Mouse (Mus musculus) hindbrain, embryonic 16.5 days (tissue): ENCODE data around the gene Frs3. TPM values are rescaled to one million over a fixed set of nuclear protein-coding genes. Genes with fewer than 3 reads are reported as not detected.

Experiments used
- ATAC-seq: fragments of 200-750 bp; cut with Nextera tagmentation; 2 replicates; pipeline ENCODE4 v1.8.0; 2017; ENCODE audit warnings: moderate TSS enrichment, moderate library complexity
- H3K27ac ChIP-seq: fragments of 300-500 bp; sonication (generic); 2 replicates; pipeline ENCODE4 v1.5.1; 2014; ENCODE audit warnings: low read depth, mild to moderate bottlenecking, control low read depth, low read length, moderate library complexity
- H3K27me3 ChIP-seq: fragments of 300-500 bp; sonication (generic); replicated peaks from 2 replicates; pipeline ENCODE4 v1.6.1; 2014; ENCODE audit warnings: low read length; ENCODE audit not compliant: control insufficient read depth, insufficient read depth
- H3K36me3 ChIP-seq: fragments of 300-500 bp; sonication (generic); 2 replicates; pipeline ENCODE4 v1.6.1; 2014; ENCODE audit warnings: mild to moderate bottlenecking, low read length, moderate library complexity, mixed read lengths; ENCODE audit not compliant: control insufficient read depth, insufficient read depth
- H3K4me1 ChIP-seq: fragments of 300-500 bp; sonication (generic); 2 replicates; pipeline ENCODE4 v1.6.1; 2014; ENCODE audit warnings: low read depth, low read length; ENCODE audit not compliant: control insufficient read depth, insufficient read depth
- H3K4me2 ChIP-seq: fragments of 300-500 bp; sonication (generic); 2 replicates; pipeline ENCODE4 v1.6.1; 2014; ENCODE audit warnings: mild to moderate bottlenecking, low read length, control low read depth, moderate library complexity
- H3K4me3 ChIP-seq: fragments of 300-500 bp; sonication (generic); 2 replicates; pipeline ENCODE4 v1.5.1; 2014; ENCODE audit warnings: mild to moderate bottlenecking, low read length, control low read depth, moderate library complexity
- H3K9ac ChIP-seq: fragments of 300-500 bp; sonication (generic); 2 replicates; pipeline ENCODE4 v1.6.1; 2014; ENCODE audit warnings: low read depth, mild to moderate bottlenecking, control low read depth, low read length, moderate library complexity
- H3K9me3 ChIP-seq: fragments of 300-500 bp; sonication (generic); 2 replicates; pipeline ENCODE4 v1.6.1; 2014; ENCODE audit warnings: mild to moderate bottlenecking, low read length, moderate library complexity; ENCODE audit not compliant: control insufficient read depth
- WGBS: fragments of 180-500 bp; shearing (Covaris S2); extraction: QIAGEN DNeasy Blood & Tissue Kit; methylation state at CpG from one replicate; pipeline ENCODE4 v1.1.7; 2014; 5-methylcytosine and 5-hydroxymethylcytosine counted together
- polyA plus RNA-seq: library from polyadenylated mRNA; unstranded; fragments of >200 nt; fragmentation: Nextera tagmentation; extraction: Ambion mirVana; gene quantifications from 2 replicates; pipeline ENCODE4 v1.2.1, GENCODE M21; 2015

The Frs3 gene
- polyA plus RNA-seq, 1 experiment from 2014 or later = 58.1 TPM

- no peaks in the 10 kb centered on the region; the same call in 1 of the 2 replicates for H3K27me3 ChIP-seq
- WGBS = 1% methylated on average over 70 of the region's 70 CpGs
- H3K9ac ChIP-seq = peak overlapping the region; percentile 95
- peak; percentile 91 for ATAC-seq
- peak overlapping the region; percentile 88 for H3K4me3 ChIP-seq
- peak overlapping the region; percentile 88 for H3K4me2 ChIP-seq
- peak overlapping the region; percentile 91 for H3K27ac ChIP-seq
- H3K9me3 ChIP-seq = no peaks in the 10 kb centered on the region
- peaks cover 21% of the 10 kb centered on the region for H3K4me1 ChIP-seq
- peaks cover 4% of the 10 kb centered on the region for H3K36me3 ChIP-seq
Measured at GRCm38 (mm10) chr17:47687409-47688343, 1.2 kb upstream of the Frs3 start.

GRCm38 (mm10) chr17:47688344-47688607 lies 554 bp upstream of the Frs3 start, which contains the start of gene Tomm6:
TSS of gene Tomm6 (minus strand) at chr17:47688386.
- H3K9ac ChIP-seq = peak within 1 kb of the TSS; percentile 95
- H3K36me3 ChIP-seq = peaks cover 4% of the 10 kb centered on the region
- no peak; the same call in 1 of the 2 replicates for ATAC-seq
- H3K27me3 ChIP-seq = no peaks in the 10 kb centered on the region; the same call in 1 of the 2 replicates
- H3K4me2 ChIP-seq = peak within 1 kb of the TSS; percentile 88
- H3K27ac ChIP-seq = peak within 1 kb of the TSS; percentile 91
- peaks cover 21% of the 10 kb centered on the region for H3K4me1 ChIP-seq
- 0% methylated on average over 9 of the region's 9 CpGs for WGBS
- peak within 1 kb of the TSS; percentile 88 for H3K4me3 ChIP-seq
- no peaks in the 10 kb centered on the region for H3K9me3 ChIP-seq

GRCm38 (mm10) chr17:47689894-47690293 lies 1.1 kb downstream of the Frs3 start:
- Histone ChIP-seq H3K4me2 (peak overlapping the region; percentile 88), H3K36me3 (peaks cover 2% of the 10 kb centered on the region; the same call in 1 of the 2 replicates), H3K27me3 (no peaks in the 10 kb centered on the region; the same call in 1 of the 2 replicates), H3K4me3 (peak overlapping the region; percentile 88), H3K9me3 (no peaks in the 10 kb centered on the region), H3K9ac (no peak overlapping the region), H3K27ac (no peak overlapping the region), H3K4me1 (peaks cover 27% of the 10 kb centered on the region)
- ATAC-seq = no peak
- 88% methylated on average over 7 of the region's 8 CpGs for WGBS

- no peak overlapping the region for H3K27ac ChIP-seq
- WGBS = 92% methylated on average over 3 of the region's 3 CpGs
- H3K4me2 ChIP-seq = no peak overlapping the region
- no peak overlapping the region for H3K9ac ChIP-seq
- no peak overlapping the region for H3K4me3 ChIP-seq
- H3K4me1 ChIP-seq = peaks cover 31% of the 10 kb centered on the region
- no peak for ATAC-seq
- no peaks in the 10 kb centered on the region for H3K9me3 ChIP-seq
- H3K36me3 ChIP-seq = no peaks in the 10 kb centered on the region
- no peaks in the 10 kb centered on the region; the same call in 1 of the 2 replicates for H3K27me3 ChIP-seq
Measured at GRCm38 (mm10) chr17:47691650-47692049, 2.8 kb downstream of the Frs3 start.

- Histone ChIP-seq H3K4me3 (peak overlapping the region; percentile 83), H3K36me3 (no peaks in the 10 kb centered on the region)
Measured at GRCm38 (mm10) chr17:47693671-47694441, 5.0 kb downstream of the Frs3 start.

GRCm38 (mm10) chr17:47694442-47694502 lies 5.4 kb downstream of the Frs3 start, which contains the start of gene Gm21981:
TSS of gene Gm21981 (minus strand) at chr17:47694455.
- WGBS = 0% methylated on average over 3 of the region's 3 CpGs
- ATAC-seq = no peak

More at GRCm38 (mm10) chr17:47693671-47694441, 5.0 kb downstream of the Frs3 start:
- ATAC-seq = no peak; the same call in 1 of the 2 replicates
- Histone ChIP-seq H3K9ac (peak overlapping the region; percentile 94), H3K4me2 (peak overlapping the region; percentile 91), H3K27ac (peak overlapping the region; percentile 88), H3K27me3 (no peaks in the 10 kb centered on the region; the same call in 1 of the 2 replicates), H3K9me3 (no peaks in the 10 kb centered on the region), H3K4me1 (peaks cover 24% of the 10 kb centered on the region)
- 32% methylated on average over 13 of the region's 13 CpGs for WGBS

GRCm38 (mm10) chr17:47694503-47695336 lies 5.9 kb downstream of the Frs3 start, which contains the start of gene Prickle4:
TSS of gene Prickle4 (minus strand) at chr17:47694736.
- peaks cover 18% of the 10 kb centered on the region for H3K4me1 ChIP-seq
- under 1% methylated on average over 55 of the region's 82 CpGs for WGBS
- H3K27ac ChIP-seq = peak within 1 kb of the TSS; percentile 88
- no peaks in the 10 kb centered on the region for H3K9me3 ChIP-seq
- ATAC-seq = peak; percentile 95
- H3K4me2 ChIP-seq = peak within 1 kb of the TSS; percentile 91
- no peaks in the 10 kb centered on the region for H3K36me3 ChIP-seq
- peak within 1 kb of the TSS; percentile 94 for H3K9ac ChIP-seq
- H3K27me3 ChIP-seq = no peaks in the 10 kb centered on the region; the same call in 1 of the 2 replicates
- H3K4me3 ChIP-seq = peak within 1 kb of the TSS; percentile 83

More at GRCm38 (mm10) chr17:47694442-47694502, 5.4 kb downstream of the Frs3 start, which contains the start of gene Gm21981:
- Histone ChIP-seq H3K4me1 (peaks cover 23% of the 10 kb centered on the region), H3K9ac (peak within 1 kb of the TSS; percentile 94), H3K4me3 (peak within 1 kb of the TSS; percentile 83), H3K9me3 (no peaks in the 10 kb centered on the region), H3K27me3 (no peaks in the 10 kb centered on the region; the same call in 1 of the 2 replicates), H3K4me2 (peak within 1 kb of the TSS; percentile 91), H3K27ac (peak within 1 kb of the TSS; percentile 88), H3K36me3 (no peaks in the 10 kb centered on the region)

- H3K4me2 ChIP-seq = peak overlapping the region; percentile 91
- peaks cover 4% of the 10 kb centered on the region; the same call in 1 of the 2 replicates for H3K36me3 ChIP-seq
- H3K27ac ChIP-seq = peak overlapping the region; percentile 88
- H3K9ac ChIP-seq = peak overlapping the region; percentile 94
- 2% methylated on average over 21 of the region's 23 CpGs for WGBS
- peak overlapping the region; percentile 83 for H3K4me3 ChIP-seq
- H3K4me1 ChIP-seq = peaks cover 14% of the 10 kb centered on the region
- H3K27me3 ChIP-seq = no peaks in the 10 kb centered on the region; the same call in 1 of the 2 replicates
- ATAC-seq = no peak
- no peaks in the 10 kb centered on the region for H3K9me3 ChIP-seq
Measured at GRCm38 (mm10) chr17:47695337-47695710, 6.5 kb downstream of the Frs3 start.
